Mouse (Mus musculus) cerebellum, adult 2 months (tissue): ENCODE measurements around the gene Brk1.

Experiments
- CTCF ChIP-seq: fragments of 200-500 bp; IDR thresholded peaks from 2 replicates; pipeline ENCODE4 v1.5.1; 2011; ENCODE audit warnings: low read depth, mild to moderate bottlenecking, control low read depth, low read length, moderate library complexity, borderline replicate concordance; ENCODE audit not compliant: insufficient read depth
- POLR2A ChIP-seq: fragments of 200-500 bp; IDR thresholded peaks from 2 replicates; pipeline ENCODE4 v1.6.1; 2011; ENCODE audit warnings: low read length, control low read depth, borderline replicate concordance; ENCODE audit not compliant: insufficient read depth

GRCm38 (mm10) chr6:113559736-113560135 is 44.8 kb upstream of the Brk1 start:
- TF ChIP-seq POLR2A (no peak), CTCF (no peak)
